Mouse (Mus musculus) lung, postnatal 25 days (tissue): ENCODE measurements around the gene 9130019O22Rik.

ENCODE experiments used
- DNase-seq: peaks from one replicate; pipeline ENCODE4 v3.0.0; 2022; ENCODE audit warnings: low spot score

The 9130019O22Rik gene

GRCm38 (mm10) chr7:127341356-127341755 lies 45.6 kb downstream of the 9130019O22Rik start:
- DNase-seq, result no peak

GRCm38 (mm10) chr7:127337636-127338035 lies 49.3 kb downstream of the 9130019O22Rik start:
- no peak for DNase-seq

GRCm38 (mm10) chr7:127335604-127336003 lies 51.4 kb downstream of the 9130019O22Rik start:
- no peak for DNase-seq

- no peak for DNase-seq
Observed at GRCm38 (mm10) chr7:127333240-127333639, 53.7 kb downstream of the 9130019O22Rik start.
